Mouse (Mus musculus): ENCODE measurements at regions not wholly inside any gene's neighbourhood (a gene's known extent, or its start where the extent isn't known, plus 50 kb on each side); places are given as distances from the start of the nearest gene placed in this dataset.

DNA sequence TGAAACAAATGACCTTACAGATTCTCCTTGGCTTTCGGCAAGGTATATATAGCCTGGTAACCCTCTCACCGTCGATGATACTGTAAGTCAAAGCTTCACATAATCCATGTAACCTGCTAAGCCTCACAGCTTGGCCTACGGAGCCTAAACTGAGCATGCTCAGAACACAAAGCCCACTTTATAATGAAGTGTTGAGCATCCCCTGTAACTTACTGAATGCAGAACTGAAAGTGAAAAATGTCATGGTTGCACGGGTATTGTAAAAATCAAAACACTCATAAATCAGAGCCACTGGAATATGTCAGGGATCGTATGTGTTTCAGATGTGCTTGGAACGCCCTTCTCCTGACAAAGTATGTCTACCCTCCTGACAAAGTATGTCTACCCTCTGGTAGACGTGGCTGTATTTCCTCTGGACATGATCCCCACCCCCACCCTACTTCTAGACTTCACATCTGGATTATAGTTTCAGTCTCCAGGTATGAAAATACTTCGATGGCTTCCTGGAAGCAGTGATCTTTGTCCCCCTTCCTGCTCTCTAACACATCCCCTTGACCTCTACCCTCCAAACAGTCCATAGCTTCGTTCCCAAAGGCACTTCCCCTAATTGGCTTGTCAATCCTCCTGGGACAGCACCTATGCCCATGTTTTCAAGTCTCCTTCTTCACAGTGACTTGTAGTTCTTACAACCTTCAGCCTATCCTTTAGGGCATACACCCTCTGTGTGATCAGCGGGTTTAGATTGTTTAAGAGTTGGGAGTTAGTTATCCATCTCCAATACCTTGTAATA lies 54.5 kb upstream of the Lta4h start:
- Histone ChIP-seq H3K9me3 (replicated peaks; ENCODE audit: control insufficient read depth, insufficient read depth, low read length, poor library complexity, severe bottlenecking) (no peaks in the 10 kb centered on the region), H3K9ac (ENCODE audit: low read depth, poor library complexity, severe bottlenecking) (no peak overlapping the region), H3K27ac (ENCODE audit: insufficient read depth, low read length) (no peak overlapping the region), H3K4me3 (ENCODE audit: low read depth, low read length) (no peak overlapping the region), H3K36me3 (ENCODE audit: control insufficient read depth, insufficient read depth, low read length, poor library complexity, severe bottlenecking) (no peaks in the 10 kb centered on the region), H3K4me1 (ENCODE audit: control insufficient read depth, insufficient read depth, low read length) (no peaks in the 10 kb centered on the region), H3K27me3 (ENCODE audit: control insufficient read depth, insufficient read depth, low read length, poor library complexity, severe bottlenecking) (no peaks in the 10 kb centered on the region)
- TF ChIP-seq EP300 (IDR thresholded peaks at IDR 0.05; ENCODE audit: insufficient read depth, low read depth, low read length) (no peak), CTCF (IDR thresholded peaks at IDR 0.05; ENCODE audit: low read depth, low read length) (no peak), POLR2A (IDR thresholded peaks at IDR 0.05; ENCODE audit: insufficient read depth, low read length) (no peak)

DNA sequence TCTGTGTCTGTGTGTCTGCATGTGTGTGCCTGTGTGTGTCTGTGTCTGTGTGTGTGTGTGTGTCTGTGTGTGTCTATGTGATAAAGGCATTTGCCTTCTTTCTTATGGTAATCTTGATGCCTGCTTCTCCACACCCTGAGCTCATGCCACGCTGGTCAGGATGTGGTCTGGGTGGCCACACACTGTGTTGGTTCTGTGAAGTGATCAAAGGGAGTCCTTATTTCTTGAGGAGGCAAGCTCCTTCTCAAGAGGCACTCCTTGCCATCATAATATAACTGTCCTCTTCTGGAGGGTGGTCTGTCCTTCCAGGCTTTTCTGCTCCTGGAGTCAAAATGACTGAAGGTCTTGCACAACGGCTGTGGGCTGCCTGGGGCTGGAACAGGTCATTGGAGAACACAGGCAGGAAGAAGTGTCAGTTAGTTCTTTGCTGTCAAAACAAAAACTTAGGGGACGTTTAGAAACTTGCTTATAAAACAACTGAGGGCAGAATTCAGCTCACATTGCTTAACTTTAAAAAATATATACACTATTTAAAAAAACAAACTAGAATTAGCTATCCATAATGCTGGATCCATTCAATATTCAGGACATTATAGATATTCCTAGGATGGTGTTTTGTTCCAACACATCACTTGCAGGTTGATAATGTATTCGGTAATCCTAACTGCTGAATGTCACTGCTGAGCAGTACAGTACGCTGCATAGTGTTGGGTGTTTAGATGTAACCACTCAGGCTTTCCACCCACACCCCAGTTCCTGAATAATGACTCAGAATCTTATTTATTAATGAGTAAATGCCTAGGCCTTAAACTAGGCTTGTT lies 50.3 kb upstream of the Lta4h start:
- Histone ChIP-seq H3K27ac (ENCODE audit: insufficient read depth, low read length) (no peak overlapping the region), H3K36me3 (ENCODE audit: control insufficient read depth, insufficient read depth, low read length, poor library complexity, severe bottlenecking) (no peaks in the 10 kb centered on the region), H3K9me3 (replicated peaks; ENCODE audit: control insufficient read depth, insufficient read depth, low read length, poor library complexity, severe bottlenecking) (0 out of 2 replicates have a peak, but pooled peaks cover 3% of the 10 kb centered on the region), H3K27me3 (ENCODE audit: control insufficient read depth, insufficient read depth, low read length, poor library complexity, severe bottlenecking) (no peaks in the 10 kb centered on the region), H3K4me1 (ENCODE audit: control insufficient read depth, insufficient read depth, low read length) (no peaks in the 10 kb centered on the region), H3K9ac (ENCODE audit: low read depth, poor library complexity, severe bottlenecking) (no peak overlapping the region), H3K4me3 (ENCODE audit: low read depth, low read length) (no peak overlapping the region)
- TF ChIP-seq EP300 (IDR thresholded peaks at IDR 0.05; ENCODE audit: insufficient read depth, low read depth, low read length) = no peak
- TF ChIP-seq CTCF (IDR thresholded peaks at IDR 0.05; ENCODE audit: low read depth, low read length) = no peak
- no peak for TF ChIP-seq POLR2A (IDR thresholded peaks at IDR 0.05; ENCODE audit: insufficient read depth, low read length)

All from ES-Bruce4 (cell line).